Mouse (Mus musculus) spleen, postnatal 36 days (tissue): ENCODE results near the gene 4933415F23Rik.
A peak's percentile ranks its signal among the peaks of the same experiment; 100 is the strongest.
"Not testable (repeated sequence)": the region's sequence is repeated elsewhere in the genome, so short reads cannot be mapped to it uniquely, and the experiment has no call there.

Experiments
- DNase-seq, 2 experiments: peaks; one replicate each; pipeline ENCODE4 v3.0.0; 2022; ENCODE audit warnings: low spot score in 2 of 2, mixed read lengths in 1 of 2

The 4933415F23Rik gene

DNA sequence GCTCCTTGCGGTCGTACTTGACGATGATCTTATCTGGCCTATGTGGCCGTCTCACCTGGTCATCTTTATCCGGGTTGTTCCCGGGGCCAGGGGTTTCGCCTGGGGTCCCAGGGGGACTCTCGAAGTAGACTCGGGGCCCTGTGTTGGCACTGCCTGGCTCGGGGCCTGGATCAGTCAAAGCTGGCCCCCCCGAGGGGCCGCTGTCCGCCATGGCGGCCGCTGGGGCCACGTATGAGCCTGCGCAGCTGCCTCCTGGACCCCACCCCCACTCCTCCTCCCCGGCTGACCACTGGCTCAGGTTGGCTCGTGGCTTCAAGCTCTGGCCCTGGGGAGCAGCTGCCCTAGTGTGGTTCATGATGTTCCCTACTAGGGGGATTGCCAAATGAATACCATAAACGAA, at the start of gene 4933415F23Rik:
Gene 4933415F23Rik (minus strand): TSS at position 233 of the 400 bp plus-strand sequence.
- DNase-seq = peak in 1 of 2 experiments; percentile 1

DNA sequence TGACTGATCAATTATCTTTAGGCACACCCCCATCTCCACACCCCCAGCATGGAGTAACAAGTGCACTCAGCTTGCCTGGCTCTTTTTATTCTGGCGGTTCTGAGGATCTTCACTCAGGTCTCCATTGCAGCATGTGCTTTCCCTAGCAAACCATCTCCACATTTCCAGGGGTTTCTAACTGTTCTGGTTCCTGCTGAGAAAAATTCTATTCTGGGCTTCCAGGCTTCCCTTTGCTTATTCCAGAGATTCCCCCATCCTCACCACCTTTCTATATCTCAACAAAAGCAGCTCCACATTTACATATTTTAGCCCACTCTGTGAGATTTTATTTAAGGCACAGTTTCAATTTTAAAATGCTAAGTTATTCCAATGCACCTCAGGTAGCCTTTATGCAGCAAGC, 49.7 kb upstream of the 4933415F23Rik start:
- no peak for DNase-seq

DNA sequence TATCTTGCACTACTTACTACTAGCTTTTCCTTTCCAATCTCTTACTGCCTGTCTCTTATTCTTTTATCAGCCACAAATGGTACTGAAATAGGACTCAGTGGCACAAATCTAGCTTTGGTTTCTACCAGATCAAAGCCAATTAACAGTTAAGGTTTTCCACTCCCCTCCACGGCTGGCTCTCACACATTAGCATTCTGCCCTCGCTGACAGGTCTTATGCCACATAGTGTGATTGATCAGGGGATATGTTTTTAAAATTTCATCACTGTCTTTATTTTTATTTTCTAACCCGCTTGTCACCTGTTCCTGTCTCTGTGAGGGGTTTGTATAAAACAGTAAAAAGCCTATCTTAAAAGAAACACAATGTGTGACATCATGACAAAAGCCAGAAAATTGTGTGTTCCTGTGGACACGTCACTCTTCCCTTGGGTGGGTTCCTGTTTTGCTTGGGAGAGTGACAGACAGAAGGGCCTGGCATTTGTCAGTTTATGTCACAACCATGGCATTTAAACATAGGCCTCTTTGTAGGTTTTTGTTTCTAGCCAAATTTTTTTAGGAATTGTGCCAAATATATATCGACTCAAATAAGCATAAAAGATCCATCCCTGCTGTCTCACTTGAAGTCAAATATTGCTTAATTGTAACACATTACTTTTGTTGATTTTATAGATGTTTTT, 44.3 kb upstream of the 4933415F23Rik start:
- DNase-seq = no peak

DNA sequence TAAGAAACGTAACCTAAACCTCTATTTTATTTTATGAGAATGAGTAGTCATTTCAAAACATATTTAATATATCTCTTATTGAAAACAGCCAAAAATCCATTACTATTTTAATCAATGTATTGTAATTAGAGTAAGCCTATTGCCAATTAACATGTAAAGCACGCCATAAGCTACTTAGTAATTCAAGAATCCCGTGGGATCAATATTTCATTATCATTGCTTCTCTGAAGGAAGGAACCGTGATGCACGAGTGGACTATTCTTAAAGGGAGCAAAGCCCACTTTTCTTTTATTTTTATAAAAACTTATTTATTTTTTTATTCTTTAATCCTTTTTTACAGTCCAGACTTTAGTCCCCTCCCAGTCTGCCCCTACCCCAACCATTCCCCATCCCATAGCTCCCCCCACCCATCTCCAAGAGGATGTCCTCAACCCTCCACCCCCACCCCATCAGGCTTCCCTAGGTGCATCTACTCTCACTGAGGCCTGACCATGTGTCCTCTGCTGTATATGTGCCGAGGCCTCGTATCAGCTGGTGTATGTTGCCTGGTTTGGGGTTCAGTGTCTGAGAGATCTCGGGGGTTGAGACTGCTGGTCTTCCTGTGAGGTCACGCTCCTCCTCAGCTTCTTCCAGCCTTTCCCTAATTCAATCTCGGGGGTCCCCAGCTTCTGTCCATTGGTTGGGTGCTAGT, 39.2 kb upstream of the 4933415F23Rik start:
- no peak for DNase-seq

DNA sequence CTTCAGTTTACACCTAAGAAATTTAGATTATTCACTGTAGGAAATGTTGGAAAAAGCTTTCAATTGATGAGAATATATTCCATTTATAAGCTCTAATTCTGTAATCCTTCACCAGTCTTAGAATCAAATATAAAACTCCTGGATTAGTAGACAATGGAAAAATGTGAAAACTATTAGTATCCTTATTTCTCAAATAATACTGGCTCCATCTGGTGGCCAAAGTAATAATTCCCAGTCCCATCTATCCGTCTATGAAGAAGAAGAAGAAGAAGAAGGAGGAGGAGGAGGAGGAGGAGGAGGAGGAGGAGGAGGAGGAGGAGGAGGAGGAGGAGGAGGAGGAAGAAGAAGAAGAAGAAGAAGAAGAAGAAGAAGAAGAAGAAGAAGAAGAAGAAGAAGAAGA, 38.5 kb upstream of the 4933415F23Rik start:
- not testable (repeated sequence) for DNase-seq

DNA sequence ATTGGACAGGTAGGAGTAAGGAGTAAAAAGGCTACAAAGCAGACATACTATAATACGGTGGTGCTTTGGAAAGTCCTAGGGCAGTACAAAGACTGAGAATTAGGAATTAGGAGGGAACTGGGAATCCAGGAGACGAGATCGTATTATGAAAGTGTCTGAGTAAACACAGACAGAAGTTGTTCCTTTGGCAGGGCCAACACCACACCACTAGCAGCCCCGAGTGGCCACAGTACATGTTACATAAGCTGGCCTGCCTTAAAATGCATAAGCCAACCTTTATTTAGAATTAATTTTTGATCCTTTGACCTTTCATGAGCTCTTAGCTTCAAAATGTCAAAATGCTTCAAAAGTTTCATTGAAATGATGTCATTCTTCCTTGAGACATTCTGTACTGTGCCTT, 18.8 kb upstream of the 4933415F23Rik start:
- DNase-seq = no peak

DNA sequence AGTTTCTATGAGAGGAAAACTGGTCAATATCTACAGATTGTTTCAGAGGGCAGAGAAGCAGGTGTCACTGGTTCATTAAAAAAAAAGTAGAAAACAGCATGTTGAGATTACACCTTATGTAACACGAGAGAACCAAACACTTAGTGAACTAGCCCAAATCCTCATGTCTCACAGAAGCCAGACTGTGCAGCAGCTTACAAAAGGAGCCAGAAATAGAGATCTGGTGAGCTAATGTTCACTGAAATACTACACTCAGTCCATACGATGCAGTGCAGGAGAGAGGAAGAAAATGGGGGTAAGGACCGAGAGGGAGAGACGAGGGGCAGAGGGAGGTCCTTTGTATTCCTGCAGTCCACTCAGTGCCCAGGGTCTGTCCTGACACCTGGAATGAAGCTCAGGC, 17.4 kb upstream of the 4933415F23Rik start:
- DNase-seq = no peak

DNA sequence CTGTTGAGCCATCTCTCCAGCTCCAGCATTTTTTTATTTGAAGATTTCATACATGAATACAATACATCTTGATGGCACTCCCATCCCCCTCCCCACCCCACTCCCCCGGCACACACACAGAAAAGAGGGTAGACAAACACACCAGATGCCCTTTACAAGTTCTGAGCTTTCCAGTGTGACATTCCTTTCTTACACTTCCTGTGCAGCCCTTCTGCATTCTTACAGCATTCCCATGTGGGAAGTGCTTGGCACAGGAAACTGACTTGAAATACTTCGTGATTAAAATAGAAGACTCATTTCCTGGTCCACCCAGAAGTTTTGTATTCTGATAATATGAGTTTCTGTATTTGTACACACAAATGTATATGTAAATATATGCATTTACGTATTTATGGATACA, 15.4 kb upstream of the 4933415F23Rik start:
- no peak for DNase-seq

DNA sequence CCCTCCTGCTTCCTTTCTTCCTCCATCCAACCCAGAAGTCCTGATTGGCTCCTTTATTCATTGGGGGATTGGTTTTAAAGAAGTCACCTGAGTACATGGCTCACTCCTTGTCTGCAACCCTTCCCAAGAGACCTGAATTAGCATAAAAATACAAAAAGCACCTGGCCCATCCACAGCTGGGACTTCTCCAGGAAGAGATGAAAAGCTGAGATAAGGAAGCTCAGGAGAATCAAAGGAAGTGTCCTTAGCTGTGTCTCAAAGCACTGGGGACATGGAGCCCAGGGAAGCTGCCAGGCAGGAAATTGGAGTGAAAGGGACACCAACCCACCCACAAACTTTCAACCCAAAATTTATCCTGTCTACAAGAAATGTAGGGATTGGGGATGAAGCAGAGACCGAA, 7.1 kb upstream of the 4933415F23Rik start:
- DNase-seq = no peak

DNA sequence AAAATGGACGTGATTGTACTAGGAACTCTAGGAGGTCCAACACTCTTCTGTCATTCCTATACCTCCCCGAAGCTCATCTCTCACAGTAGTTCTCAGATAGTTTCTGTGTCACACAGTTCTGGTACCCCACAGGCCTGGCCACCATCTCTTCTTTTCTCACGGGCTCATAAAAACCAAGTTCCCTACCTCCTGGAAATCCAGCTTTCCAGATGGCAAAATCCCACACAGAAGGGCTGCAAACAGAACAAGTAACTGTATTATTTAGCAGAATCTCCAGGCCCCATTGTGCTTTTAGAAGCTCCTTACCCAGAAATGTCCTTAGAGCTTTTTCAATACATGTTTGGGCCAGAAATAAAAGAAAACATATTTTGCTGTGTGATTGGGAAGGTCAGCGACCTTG, 828 bp upstream of the 4933415F23Rik start:
- no peak for DNase-seq

DNA sequence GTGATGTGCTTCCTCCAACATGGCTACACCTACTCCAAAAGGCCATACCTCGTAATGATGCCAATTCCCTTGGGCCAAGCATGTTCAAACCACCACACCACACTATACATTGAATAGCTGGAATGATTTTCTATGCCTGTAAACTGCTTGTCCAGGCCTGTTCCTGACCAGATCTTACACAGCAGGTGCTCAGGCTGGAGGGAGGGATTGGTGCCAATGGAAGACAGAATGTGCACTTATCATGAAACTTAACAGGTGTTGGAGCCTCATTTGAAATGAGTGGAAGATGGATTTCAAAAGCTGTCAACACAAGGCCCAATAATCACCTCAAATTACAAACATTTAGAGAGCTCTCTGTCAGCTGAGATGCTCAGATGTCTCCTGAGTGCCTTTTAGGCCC, 2.3 kb downstream of the 4933415F23Rik start:
- no peak for DNase-seq

DNA sequence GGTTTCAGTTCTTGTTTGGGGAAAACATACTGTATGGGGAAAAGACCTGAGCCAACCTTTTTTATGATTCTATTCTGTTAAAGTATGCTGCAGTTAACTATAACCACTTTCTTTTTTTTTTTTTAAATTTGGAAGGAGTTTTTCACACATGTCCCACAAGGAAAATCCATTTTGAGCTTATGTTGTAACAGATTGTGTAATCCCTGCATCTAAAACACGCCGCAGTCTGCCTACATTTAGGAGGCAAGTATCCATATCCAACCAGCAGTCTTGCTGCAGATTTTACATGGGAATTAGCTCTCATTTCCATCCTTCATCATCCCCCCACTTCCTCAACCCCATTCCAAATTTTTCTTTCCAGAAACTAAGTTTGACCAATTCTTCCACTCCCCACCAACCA, 3.6 kb downstream of the 4933415F23Rik start:
- DNase-seq = no peak

DNA sequence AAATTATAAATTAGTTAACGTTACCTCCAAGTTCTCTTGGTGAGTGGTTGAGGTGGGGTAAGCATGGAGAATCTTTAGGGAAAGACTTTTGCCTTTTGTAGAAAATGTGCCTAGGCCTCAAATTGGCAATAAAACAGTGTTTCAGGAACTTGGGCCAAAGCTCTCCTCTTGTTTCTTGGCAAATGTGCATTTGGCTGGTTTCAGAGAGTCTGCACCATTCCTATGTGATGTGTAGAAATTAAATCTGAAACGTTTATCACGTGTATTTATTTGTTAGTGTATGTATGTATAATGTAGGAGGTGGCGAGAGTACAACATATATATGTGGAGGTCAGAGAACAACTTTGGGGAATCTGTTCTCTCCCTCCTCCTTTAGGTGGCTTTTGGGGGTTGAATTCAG, 4.1 kb downstream of the 4933415F23Rik start:
- no peak for DNase-seq

DNA sequence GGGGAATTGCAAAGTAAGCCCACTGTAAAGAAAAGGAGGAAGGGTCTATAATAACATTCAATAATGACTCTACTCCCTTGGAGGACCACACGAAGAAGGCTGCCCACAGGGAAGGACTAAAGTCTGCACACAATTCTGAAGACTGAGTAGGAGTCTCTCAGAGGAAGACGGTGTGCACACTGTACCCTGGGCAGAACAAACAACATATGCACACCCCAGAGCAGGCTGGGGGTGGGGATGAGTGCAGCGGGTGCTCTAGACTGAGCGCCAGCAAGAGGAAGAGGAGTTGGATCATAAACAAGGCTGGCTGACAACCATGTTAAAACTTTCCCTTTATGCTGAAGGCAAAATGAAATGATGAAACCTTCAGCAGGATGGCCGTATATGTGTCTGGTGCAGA, 34.3 kb downstream of the 4933415F23Rik start:
- no peak for DNase-seq

DNA sequence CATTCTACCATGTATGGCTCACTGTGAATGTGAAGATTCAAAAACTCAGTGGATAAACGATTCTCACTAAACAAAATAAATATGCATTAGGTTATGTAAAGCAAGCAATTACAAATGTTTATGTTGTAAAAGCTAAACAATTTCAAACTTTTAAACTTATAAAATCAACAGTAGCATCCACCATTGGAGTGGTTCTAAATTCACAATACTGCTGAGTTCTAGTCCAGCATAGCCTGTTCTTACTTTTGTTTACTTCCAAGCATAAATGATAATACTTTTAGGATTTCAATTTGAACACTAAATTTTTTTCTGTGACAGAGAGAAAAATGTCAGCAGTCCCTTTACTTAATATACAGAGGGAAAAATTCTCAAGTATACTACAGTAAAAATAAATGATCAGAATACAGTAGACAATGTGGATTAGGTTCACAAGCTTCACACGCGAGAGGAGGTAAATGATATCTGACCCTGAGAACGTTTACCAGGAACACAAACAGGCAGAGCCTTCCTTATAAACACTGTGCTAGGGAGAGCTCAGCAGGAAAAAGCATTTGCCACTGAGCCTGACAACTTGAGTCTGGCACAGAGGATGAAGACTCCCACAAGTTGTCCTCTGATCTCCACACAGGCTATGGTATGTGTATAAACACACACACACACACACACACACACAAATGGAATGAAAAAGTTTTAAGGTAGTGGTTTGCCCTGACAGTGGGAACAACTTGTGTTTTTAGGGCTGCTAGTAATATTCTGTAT, 37.2 kb downstream of the 4933415F23Rik start:
- DNase-seq = no peak

DNA sequence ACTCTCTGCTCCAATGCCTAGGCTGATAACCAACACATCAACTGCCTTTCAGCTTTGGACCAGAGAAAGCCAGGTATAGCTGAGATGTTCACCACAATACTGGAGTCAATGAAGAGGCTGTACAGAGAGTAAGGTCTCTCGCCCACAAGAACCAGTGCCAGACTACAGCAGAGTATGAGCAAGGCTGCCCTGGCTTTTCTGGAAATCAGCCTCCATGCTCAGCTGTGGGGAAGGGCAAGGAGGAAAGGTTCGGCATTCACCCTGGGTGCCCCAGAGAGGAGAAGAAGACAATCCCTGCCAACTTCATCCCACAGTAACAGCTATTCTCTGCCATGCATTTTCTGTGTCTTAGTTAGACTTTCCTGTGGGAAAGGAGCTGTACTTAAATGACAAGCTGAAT, 38.1 kb downstream of the 4933415F23Rik start:
- no peak for DNase-seq

DNA sequence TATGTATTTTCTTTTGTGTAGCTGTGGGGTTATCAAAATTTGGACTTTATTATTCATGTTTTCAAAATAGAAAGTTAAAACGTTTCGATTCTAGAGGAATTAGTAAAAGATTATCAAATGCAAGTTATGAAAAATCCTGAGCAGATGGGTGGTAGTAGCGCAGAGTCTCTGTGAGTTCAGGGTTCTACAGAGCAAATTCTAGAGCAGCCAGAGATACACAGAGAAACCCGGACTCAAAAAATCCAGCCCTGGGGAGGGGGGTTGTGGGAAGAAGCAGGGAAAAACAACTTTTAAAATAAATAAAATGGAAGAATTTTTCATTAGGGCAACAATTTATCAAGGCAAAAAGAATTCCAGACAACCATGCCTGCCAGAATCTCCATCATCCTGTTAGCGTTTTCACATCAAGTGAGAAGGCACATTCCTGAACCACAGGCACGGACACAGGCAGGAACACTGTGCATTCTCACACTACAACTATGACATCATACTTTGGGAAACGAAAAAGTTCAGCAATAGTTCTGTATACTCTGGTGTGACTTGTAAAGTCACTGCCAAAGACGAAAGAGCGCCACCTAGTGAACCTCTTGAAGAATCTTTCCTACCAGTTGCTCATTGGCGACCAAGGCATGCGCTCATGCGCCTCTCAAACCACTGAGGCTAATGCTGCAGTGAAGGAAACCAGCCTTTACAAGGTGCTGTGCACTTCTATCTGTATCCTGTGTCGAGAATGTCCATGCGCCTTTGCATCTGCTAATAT, 40.3 kb downstream of the 4933415F23Rik start:
- DNase-seq = no peak

DNA sequence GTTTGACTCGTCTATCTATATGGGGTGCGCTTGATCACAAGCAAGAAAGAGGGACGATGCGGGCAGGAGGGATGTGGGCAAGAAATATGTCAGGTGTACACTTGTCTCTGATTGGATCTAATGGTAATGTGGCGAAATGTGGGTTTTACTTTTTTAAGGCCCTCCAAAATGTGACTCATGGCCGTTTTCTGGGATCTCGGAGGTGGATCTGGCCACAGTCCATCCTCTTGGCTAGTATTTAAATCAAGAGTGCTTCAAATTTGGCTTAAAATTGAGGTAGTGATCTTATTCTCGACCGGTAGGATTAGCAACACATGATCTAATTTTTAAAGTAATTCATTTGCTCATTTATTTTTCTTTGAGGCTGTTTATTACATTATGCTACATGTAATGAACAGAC, 42.0 kb downstream of the 4933415F23Rik start:
- DNase-seq = no peak
